Mouse (Mus musculus) B cell, adult 62 days (primary cell): ENCODE measurements around the gene Gga1. TPM values are rescaled to one million over a fixed set of nuclear protein-coding genes. Genes with fewer than 3 reads are reported as not detected.

Source experiments
- total RNA-seq: library from RNA; stranded (reverse); gene quantifications from 4 replicates; pipeline ENCODE4 v1.2.4, GENCODE M21; 2023

Gene Gga1
- 73.8 to 85.1 TPM (median 82.1 TPM) in 4 replicates for total RNA-seq

GRCm38 (mm10) chr15:78876991-78877809 is at the start of gene Gga1:
Gga1 (plus strand) TSS chr15:78877190.

GRCm38 (mm10) chr15:78842371-78843163 is 34.4 kb upstream of the Gga1 start, which contains the start of gene Cdc42ep1:
Cdc42ep1 (plus strand) TSS chr15:78842624.

GRCm38 (mm10) chr15:78855303-78855965 is 21.6 kb upstream of the Gga1 start, which contains the start of gene Lgals2:
Lgals2 (minus strand) TSS chr15:78855529.

GRCm38 (mm10) chr15:78899409-78899739 is 22.4 kb downstream of the Gga1 start, which contains the start of gene Gm49510:
Gm49510 (plus strand) TSS chr15:78899667.

GRCm38 (mm10) chr15:78899740-78900584 is 23.0 kb downstream of the Gga1 start, which contains the start of gene Sh3bp1:
Sh3bp1 (plus strand) TSS chr15:78899768.

GRCm38 (mm10) chr15:78913632-78914090 is 36.7 kb downstream of the Gga1 start, which contains the start of gene Pdxp:
Pdxp (plus strand) TSS chr15:78913919.

GRCm38 (mm10) chr15:78926021-78926919 is 49.3 kb downstream of the Gga1 start, which contains the start of gene Lgals1:
Lgals1 (plus strand) TSS chr15:78926725.

GRCm38 (mm10) chr15:78934784-78935320 is 57.9 kb downstream of the Gga1 start, which contains the start of gene Nol12:
Nol12 (plus strand) TSS chr15:78934933.

Other genes starting within 250 kb of the Gga1 start
- gene Elfn2, start 158.4 kb upstream of the Gga1 start, total RNA-seq = 0.12 to 0.16 TPM in 2 of 4 replicates, not detected in the others
- 72.8 to 82.9 TPM (median 76.0 TPM) in 4 replicates for gene Mfng, start 103.7 kb upstream of the Gga1 start, total RNA-seq
- gene Card10, start 74.1 kb upstream of the Gga1 start, total RNA-seq = 0.13 to 0.20 TPM (median 0.18 TPM) in 3 of 4 replicates, not detected in the other
- gene Cdc42ep1, start 34.6 kb upstream of the Gga1 start, total RNA-seq = not detected in 4 replicates
- not detected in 4 replicates for gene Lgals2, start 21.7 kb upstream of the Gga1 start, total RNA-seq
- gene Gm49510, start 22.5 kb downstream of the Gga1 start, total RNA-seq = not detected in 4 replicates
- gene Sh3bp1, start 22.6 kb downstream of the Gga1 start, total RNA-seq = 64.4 to 69.8 TPM (median 65.2 TPM) in 4 replicates
- 8.1 to 9.7 TPM (median 9.1 TPM) in 4 replicates for gene Pdxp, start 36.7 kb downstream of the Gga1 start, total RNA-seq
- 7.6 to 13.9 TPM (median 10.2 TPM) in 4 replicates for gene Lgals1, start 49.5 kb downstream of the Gga1 start, total RNA-seq
- gene Nol12, start 57.7 kb downstream of the Gga1 start, total RNA-seq = 39.4 to 43.0 TPM (median 41.7 TPM) in 4 replicates
- 44.3 to 52.7 TPM (median 47.1 TPM) in 4 replicates for gene Triobp, start 70.5 kb downstream of the Gga1 start, total RNA-seq
- gene H1f0, start 151.3 kb downstream of the Gga1 start, total RNA-seq = 2.6 to 4.8 TPM (median 3.2 TPM) in 4 replicates
- gene Galr3, start 164.7 kb downstream of the Gga1 start, total RNA-seq = not detected in 4 replicates
- gene Ankrd54, start 185.7 kb downstream of the Gga1 start, total RNA-seq = 33.0 to 36.2 TPM (median 34.8 TPM) in 4 replicates
- 98.5 to 108 TPM (median 105 TPM) in 4 replicates for gene Eif3l, start 198.0 kb downstream of the Gga1 start, total RNA-seq
- gene Micall1, start 231.7 kb downstream of the Gga1 start, total RNA-seq = 41.7 to 56.4 TPM (median 50.6 TPM) in 4 replicates